Mouse (Mus musculus) splenic B cell, adult 2 months (primary cell): ENCODE measurements around the gene Ptprg.

Source experiments
- DNase-seq: peaks from one replicate; pipeline ENCODE4 v3.0.0-alpha.2; 2011; ENCODE audit warnings: low read depth, low spot score
- H3K27me3 ChIP-seq: 2 replicates; pipeline ENCODE4 v1.6.1; 2012; ENCODE audit warnings: mild to moderate bottlenecking, low read length, moderate library complexity, mixed read lengths; ENCODE audit not compliant: control insufficient read depth, poor library complexity, insufficient read depth, severe bottlenecking
- H3K36me3 ChIP-seq: 2 replicates; pipeline ENCODE4 v1.6.1; 2012; ENCODE audit warnings: mild to moderate bottlenecking, low read length, moderate library complexity, mixed read lengths; ENCODE audit not compliant: control insufficient read depth, poor library complexity, insufficient read depth, severe bottlenecking

Ptprg gene

GRCm38 (mm10) chr14:11553273-11553665 is at the start of gene Ptprg:
TSS of gene Ptprg (plus strand) at chr14:11553532.
- Histone ChIP-seq H3K27me3 (no peaks in the 10 kb centered on the region), H3K36me3 (no peaks in the 10 kb centered on the region)
- DNase-seq, result no peak

DNA sequence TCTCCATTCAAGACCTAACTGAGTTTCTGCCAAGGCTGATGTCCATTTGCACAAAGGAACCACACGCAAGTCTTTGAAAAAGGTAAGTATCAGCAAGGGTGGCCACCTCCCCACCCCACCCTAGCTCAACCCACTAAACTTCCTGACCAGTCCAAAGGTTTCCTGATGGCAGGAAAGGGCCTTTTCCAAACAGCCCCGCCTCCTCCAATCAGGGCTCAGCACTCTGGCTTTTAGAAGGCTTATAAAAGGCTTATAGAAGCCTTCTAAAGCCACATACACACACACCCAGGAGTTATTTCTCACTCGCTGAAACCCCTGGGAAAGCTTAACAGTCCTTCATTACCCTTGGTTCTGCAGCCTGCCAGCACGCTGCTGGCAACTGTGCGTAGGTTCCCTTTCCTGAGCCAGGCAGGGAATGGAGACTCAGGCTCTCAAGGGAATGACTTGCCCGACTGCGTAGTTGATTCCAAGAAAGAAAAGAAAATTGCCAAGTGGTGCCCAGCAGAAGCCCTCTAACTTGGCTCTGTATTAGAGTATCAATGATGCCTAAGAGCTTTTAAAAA is 49.4 kb upstream of the Ptprg start:
- no peak for DNase-seq
- H3K36me3 ChIP-seq, result no peaks in the 10 kb centered on the region

DNA sequence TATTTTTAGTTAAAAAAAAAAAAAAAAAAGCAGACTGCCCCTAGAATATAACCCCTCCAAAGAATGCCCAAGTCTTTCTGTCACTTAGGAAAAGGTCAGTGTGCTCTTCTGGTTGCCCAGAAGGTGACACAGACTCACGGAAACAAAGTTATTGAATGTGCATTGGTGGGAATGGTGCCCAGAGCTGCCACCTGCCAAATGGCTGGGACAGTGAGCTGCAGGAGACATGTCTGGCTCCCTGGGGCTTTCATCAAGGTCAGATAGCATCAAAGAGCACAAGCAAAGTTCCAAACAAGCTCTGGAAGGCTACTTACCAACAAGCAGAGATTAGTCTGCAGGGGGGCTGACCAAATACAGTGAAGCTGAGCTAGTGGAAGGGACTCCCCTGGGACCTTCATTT is 43.2 kb upstream of the Ptprg start:
- H3K36me3 ChIP-seq, result no peaks in the 10 kb centered on the region
- no peak for DNase-seq
- no peaks in the 10 kb centered on the region for H3K27me3 ChIP-seq

More for the DNA sequence above, 49.4 kb upstream of the Ptprg start:
- H3K27me3 ChIP-seq, result no peaks in the 10 kb centered on the region

- no peak for DNase-seq
- Histone ChIP-seq H3K36me3 (no peaks in the 10 kb centered on the region), H3K27me3 (no peaks in the 10 kb centered on the region)
Measured at GRCm38 (mm10) chr14:11519171-11519570, 34.2 kb upstream of the Ptprg start.

GRCm38 (mm10) chr14:11523052-11523451 is 30.3 kb upstream of the Ptprg start:
- no peak for DNase-seq
- Histone ChIP-seq H3K36me3 (no peaks in the 10 kb centered on the region), H3K27me3 (no peaks in the 10 kb centered on the region)

DNA sequence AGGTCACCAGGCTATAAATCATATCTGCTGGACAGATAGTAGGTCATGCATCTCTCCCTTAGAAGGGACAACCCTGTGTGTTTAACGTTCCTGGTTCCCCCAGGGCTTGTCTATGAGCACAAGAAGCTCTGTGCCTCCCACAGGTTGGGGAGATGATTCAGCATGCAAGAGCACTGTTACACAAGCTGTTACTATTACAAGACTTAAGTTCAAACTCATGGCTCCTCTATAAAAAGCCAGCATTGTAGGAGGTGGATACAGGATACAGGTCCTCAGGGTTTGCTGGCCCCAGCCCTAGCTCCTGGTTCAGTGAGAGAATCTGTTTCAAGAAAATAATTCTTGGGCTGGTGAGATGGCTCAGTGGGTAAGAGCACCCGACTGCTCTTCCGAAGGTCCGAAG is 23.7 kb upstream of the Ptprg start:
- no peaks in the 10 kb centered on the region for H3K36me3 ChIP-seq
- H3K27me3 ChIP-seq, result no peaks in the 10 kb centered on the region
- no peak for DNase-seq

DNA sequence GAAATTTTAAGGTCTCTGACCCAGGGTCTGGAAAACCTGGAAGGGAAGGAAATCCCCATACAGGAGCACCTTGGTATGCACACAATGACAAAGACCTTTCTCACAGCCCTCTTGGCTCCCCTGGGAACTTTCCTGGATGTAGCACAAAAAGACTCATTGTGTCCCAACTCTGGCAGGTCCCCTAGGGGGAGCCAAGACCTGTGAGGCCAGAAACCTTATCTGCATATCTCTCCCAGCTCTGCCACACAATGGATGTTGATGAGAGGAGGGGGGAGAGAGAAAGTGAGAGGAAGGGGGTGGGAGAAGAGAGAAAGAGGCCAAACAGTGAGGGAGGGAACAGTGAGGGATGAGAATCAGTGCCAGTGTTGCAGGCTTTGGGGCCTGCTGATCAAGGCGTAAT is 18.9 kb upstream of the Ptprg start:
- H3K36me3 ChIP-seq, result no peaks in the 10 kb centered on the region
- H3K27me3 ChIP-seq, result no peaks in the 10 kb centered on the region
- DNase-seq, result no peak

DNA sequence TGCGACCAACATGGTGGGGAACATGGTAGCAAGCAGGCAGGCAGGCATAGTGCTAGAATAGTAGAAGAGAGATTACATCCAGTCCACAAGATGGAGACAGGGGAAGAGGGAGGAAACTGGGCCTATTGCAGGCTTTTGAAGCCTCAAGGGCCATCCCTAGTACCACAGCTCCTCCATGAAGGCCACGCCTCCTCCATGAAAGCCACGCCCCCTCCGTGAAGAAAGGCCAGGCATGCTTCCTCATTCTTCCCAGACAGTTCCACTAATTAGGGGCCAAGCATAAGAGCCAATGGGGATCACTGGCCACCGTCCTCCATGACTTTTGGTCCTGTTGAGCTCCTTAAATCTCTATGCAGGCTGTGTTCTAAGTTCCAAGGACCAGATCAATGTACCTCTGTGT is 17.2 kb upstream of the Ptprg start:
- Histone ChIP-seq H3K36me3 (no peaks in the 10 kb centered on the region), H3K27me3 (no peaks in the 10 kb centered on the region)
- DNase-seq, result no peak

DNA sequence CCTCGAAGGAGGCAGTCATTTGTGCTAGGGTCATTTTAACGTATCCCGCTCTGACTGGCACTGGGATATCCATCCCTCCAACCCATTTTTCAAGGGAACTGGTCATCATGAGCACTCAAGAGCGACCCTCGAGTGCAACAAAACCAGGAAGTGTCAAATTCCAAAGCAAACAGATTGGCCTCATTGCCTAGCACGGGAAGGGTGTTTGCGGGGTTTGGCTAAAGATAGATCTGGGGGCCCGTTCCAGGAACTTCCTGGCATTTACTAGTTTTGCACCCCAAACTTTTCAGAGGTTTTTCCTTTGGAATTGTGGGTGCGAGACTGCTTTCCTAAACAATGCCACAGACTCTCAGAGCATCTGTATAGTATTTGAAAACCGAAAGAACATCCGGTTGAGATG is 1.4 kb upstream of the Ptprg start:
- Histone ChIP-seq H3K27me3 (no peaks in the 10 kb centered on the region), H3K36me3 (no peaks in the 10 kb centered on the region)
- DNase-seq, result no peak

GRCm38 (mm10) chr14:11552521-11553272 is 635 bp upstream of the Ptprg start:
- H3K27me3 ChIP-seq, result no peaks in the 10 kb centered on the region
- no peak for DNase-seq
- H3K36me3 ChIP-seq, result no peaks in the 10 kb centered on the region

- Histone ChIP-seq H3K36me3 (no peaks in the 10 kb centered on the region), H3K27me3 (no peaks in the 10 kb centered on the region)
- DNase-seq, result no peak
Measured at GRCm38 (mm10) chr14:11553679-11554305, 460 bp downstream of the Ptprg start.

GRCm38 (mm10) chr14:11554306-11555041 is 1.1 kb downstream of the Ptprg start:
- Histone ChIP-seq H3K36me3 (no peaks in the 10 kb centered on the region), H3K27me3 (no peaks in the 10 kb centered on the region)
- no peak for DNase-seq

DNA sequence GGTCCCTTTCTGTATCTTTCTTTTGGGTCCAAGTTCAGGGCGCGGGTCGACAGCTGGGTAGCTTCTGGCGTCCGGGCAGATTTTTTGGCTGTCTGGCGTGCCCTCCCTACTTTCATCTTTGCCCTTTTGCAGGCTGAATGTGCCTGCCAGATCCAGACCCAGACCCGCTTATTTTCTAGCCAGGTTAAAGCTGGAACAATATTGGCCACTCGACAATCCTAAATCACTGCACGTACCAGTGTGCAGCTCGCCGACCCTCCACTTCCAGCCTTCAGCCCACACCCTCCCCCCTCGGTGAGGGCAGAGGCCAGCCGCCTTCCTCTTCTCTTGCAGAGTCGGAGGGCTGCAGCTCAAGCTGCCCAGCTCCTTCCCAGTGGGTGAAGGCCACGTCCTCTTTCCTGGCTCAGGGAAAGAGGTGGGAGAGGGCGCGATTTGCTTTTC is 1.7 kb downstream of the Ptprg start:
- no peak for DNase-seq
- Histone ChIP-seq H3K27me3 (no peaks in the 10 kb centered on the region), H3K36me3 (no peaks in the 10 kb centered on the region)

- Histone ChIP-seq H3K36me3 (no peaks in the 10 kb centered on the region), H3K27me3 (no peaks in the 10 kb centered on the region)
- no peak for DNase-seq
Measured at GRCm38 (mm10) chr14:11555521-11556355, 2.4 kb downstream of the Ptprg start.
